Mouse (Mus musculus): Measurements from ENCODE around the gene Ablim1.

- TF ChIP-seq EP300 (IDR thresholded peaks at IDR 0.05; ENCODE audit: low read depth) (no peak), CTCF (IDR thresholded peaks at IDR 0.05; ENCODE audit: low read depth) (no peak)
Observed at GRCm38 (mm10) chr19:57146936-57147335, 167.8 kb downstream of the Ablim1 start.
